Mouse (Mus musculus) stomach, postnatal 0 days (tissue): ENCODE measurements at regions not wholly inside any gene's neighbourhood (a gene's known extent, or its start where the extent isn't known, plus 50 kb on each side); places are given as distances from the start of the nearest gene placed in this dataset.

Experiments
- ATAC-seq: fragments of 200-750 bp; cut with Nextera tagmentation; 2 replicates; pipeline ENCODE4 v1.8.0; 2017; ENCODE audit not compliant: low FRiP score, low TSS enrichment
- DNase-seq: peaks from one replicate; pipeline ENCODE4 v3.0.0-alpha.2; 2016; ENCODE audit warnings: low spot score
- H3K27ac ChIP-seq: fragments of 300-500 bp; sonication (generic); replicated peaks from 2 replicates; pipeline ENCODE4 v1.5.1; 2014; ENCODE audit warnings: mild to moderate bottlenecking, control low read depth
- H3K27me3 ChIP-seq: fragments of 300-500 bp; sonication (generic); 2 replicates; pipeline ENCODE4 v1.6.1; 2014; ENCODE audit warnings: low read length; ENCODE audit not compliant: control insufficient read depth, insufficient read depth
- H3K36me3 ChIP-seq: fragments of 300-500 bp; sonication (generic); 2 replicates; pipeline ENCODE4 v1.6.1; 2014; ENCODE audit warnings: low read length, mixed read lengths; ENCODE audit not compliant: control insufficient read depth, insufficient read depth
- H3K4me1 ChIP-seq: fragments of 300-500 bp; sonication (generic); replicated peaks from 2 replicates; pipeline ENCODE4 v1.6.1; 2014; ENCODE audit warnings: antibody characterized with exemption; ENCODE audit not compliant: control insufficient read depth, insufficient read depth
- H3K4me2 ChIP-seq: fragments of 300-500 bp; sonication (generic); replicated peaks from 2 replicates; pipeline ENCODE4 v1.6.1; 2014; ENCODE audit warnings: low read depth, mild to moderate bottlenecking, control low read depth, moderate library complexity
- H3K4me3 ChIP-seq: fragments of 300-500 bp; sonication (generic); 2 replicates; pipeline ENCODE4 v1.5.1; 2014; ENCODE audit warnings: low read depth, low read length, control low read depth
- H3K9ac ChIP-seq: fragments of 300-500 bp; sonication (generic); 2 replicates; pipeline ENCODE4 v1.6.1; 2014; ENCODE audit warnings: mild to moderate bottlenecking, low read length, control low read depth, mixed read lengths
- H3K9me3 ChIP-seq: fragments of 300-500 bp; sonication (generic); 2 replicates; pipeline ENCODE4 v1.6.1; 2016; ENCODE audit warnings: low read length; ENCODE audit not compliant: control insufficient read depth
- CTCF ChIP-seq: IDR thresholded peaks from 2 replicates; pipeline ENCODE4 v1.5.1; 2016; ENCODE audit warnings: antibody characterized with exemption, low read depth, mild to moderate bottlenecking, moderate library complexity
- EP300 ChIP-seq: optimal IDR thresholded peaks from 2 replicates; pipeline ENCODE3; 2016; ENCODE audit warnings: antibody characterized with exemption
- WGBS: fragments of 180-500 bp; shearing (Covaris S2); extraction: QIAGEN DNeasy Blood & Tissue Kit; methylation state at CpG from one replicate; pipeline ENCODE4 v1.1.7; 2014; 5-methylcytosine and 5-hydroxymethylcytosine counted together

DNA sequence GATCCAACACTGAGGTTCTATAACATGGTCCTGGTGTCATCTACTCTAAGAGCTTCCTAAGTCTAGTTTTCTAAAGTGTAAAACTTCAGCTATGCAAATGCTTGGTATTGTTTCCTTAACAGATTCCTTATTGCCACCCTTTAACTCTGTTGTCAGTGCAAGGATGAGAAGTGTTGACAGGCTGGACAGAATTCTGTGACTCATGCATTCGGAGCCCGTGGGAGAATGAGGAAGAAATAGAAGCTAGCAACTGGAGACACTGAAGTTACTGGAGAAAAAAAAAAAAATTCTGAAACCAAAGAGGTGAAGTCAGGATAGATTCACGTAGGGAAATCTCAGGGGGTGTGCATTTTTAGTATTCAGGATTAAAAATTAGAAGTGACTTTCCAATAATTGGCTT lies 128.6 kb upstream of the Pum3 start:
- WGBS, result 62% methylated on average over 3 of the region's 3 CpGs
- no peaks in the 10 kb centered on the region for H3K27me3 ChIP-seq
- TF ChIP-seq EP300, result no peak
- no peak for TF ChIP-seq CTCF
- H3K9ac ChIP-seq, result no peak overlapping the region
- H3K36me3 ChIP-seq, result no peaks in the 10 kb centered on the region
- no peak overlapping the region for H3K27ac ChIP-seq
- H3K9me3 ChIP-seq, result no peaks in the 10 kb centered on the region
- no peak overlapping the region for H3K4me2 ChIP-seq
- no peaks in the 10 kb centered on the region for H3K4me1 ChIP-seq
- DNase-seq (no peak), ATAC-seq (no peak)
- H3K4me3 ChIP-seq, result no peak overlapping the region

DNA sequence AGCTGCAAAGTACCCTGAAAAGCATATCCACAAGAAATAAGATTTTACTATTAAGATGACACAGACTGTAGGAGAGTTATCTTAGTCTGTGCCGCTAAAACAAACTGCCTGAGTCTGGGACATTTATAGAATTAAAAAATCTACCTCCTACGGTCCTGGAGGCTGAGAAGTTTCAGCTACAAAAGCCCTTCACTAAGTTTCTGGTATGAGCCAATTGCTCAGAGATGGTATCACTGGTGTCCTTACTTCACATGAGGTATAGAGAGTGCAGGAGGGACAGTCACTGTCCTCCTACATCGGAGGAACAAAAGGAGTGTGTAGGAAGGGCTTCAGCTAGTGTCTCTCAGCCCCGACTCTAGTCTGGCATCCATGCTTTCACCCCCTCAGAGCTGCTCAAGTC lies 127.1 kb upstream of the Pum3 start:
- TF ChIP-seq CTCF, result no peak
- TF ChIP-seq EP300, result no peak
- Histone ChIP-seq H3K4me1 (no peaks in the 10 kb centered on the region), H3K4me3 (no peak overlapping the region), H3K9ac (no peak overlapping the region), H3K9me3 (no peaks in the 10 kb centered on the region), H3K27me3 (no peaks in the 10 kb centered on the region), H3K36me3 (no peaks in the 10 kb centered on the region), H3K27ac (no peak overlapping the region), H3K4me2 (no peak overlapping the region)
- WGBS, result 89% methylated on average over 4 of the region's 4 CpGs
- DNase-seq (no peak), ATAC-seq (no peak)

DNA sequence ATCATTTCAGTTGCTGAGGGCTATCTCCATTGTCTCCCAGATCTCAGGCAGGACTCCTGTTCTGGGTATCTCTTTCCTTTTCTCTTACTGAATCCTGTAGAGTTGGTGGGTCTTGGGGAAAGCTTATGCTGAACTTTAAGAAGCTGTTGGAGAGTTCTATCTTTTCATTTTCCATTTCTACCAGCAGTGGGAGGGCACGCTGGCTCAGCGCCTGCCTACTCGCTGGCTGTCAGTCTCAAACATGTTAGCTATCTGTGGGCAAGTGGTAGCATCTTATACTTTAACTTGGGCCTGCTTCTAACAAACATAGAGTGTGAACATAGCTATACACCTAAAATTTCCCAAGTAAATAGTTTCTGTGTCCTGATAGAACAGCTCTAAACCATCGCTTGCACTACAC lies 125.2 kb upstream of the Pum3 start:
- WGBS, result 93% methylated on average over 4 of the region's 4 CpGs
- no peak for ATAC-seq

DNA sequence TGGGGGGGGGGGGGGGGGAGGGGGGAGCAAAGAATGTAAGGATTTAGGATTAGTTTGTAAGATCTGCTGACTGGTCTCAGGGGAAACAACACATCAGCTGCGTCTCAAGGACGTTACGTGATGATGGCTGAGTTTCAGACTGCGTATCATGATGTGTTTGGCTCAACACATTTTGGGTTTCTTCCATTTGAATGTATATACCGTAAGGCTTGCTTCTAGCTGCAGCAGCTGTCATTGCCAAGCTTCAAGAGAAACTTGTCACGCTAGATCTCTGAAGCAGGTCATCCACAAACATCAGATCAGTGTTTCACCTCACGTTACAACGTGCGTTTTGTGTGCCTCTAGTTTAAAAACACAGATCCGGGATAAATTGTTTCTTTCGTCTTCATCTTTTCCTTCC lies 123.6 kb upstream of the Pum3 start:
- no peaks in the 10 kb centered on the region for H3K9me3 ChIP-seq
- no peaks in the 10 kb centered on the region for H3K4me1 ChIP-seq
- DNase-seq (no peak), ATAC-seq (no peak)
- H3K27ac ChIP-seq, result no peak overlapping the region
- H3K9ac ChIP-seq, result no peak overlapping the region
- H3K36me3 ChIP-seq, result no peaks in the 10 kb centered on the region
- no peak overlapping the region for H3K4me2 ChIP-seq
- WGBS, result 56% methylated on average over 11 of the region's 11 CpGs
- no peak for TF ChIP-seq EP300
- no peak for TF ChIP-seq CTCF
- no peaks in the 10 kb centered on the region for H3K27me3 ChIP-seq
- no peak overlapping the region for H3K4me3 ChIP-seq

More for the DNA sequence above, 125.2 kb upstream of the Pum3 start:
- Histone ChIP-seq H3K4me3 (no peak overlapping the region), H3K27ac (no peak overlapping the region), H3K4me2 (no peak overlapping the region), H3K4me1 (no peaks in the 10 kb centered on the region), H3K9ac (no peak overlapping the region), H3K27me3 (no peaks in the 10 kb centered on the region), H3K9me3 (no peaks in the 10 kb centered on the region), H3K36me3 (no peaks in the 10 kb centered on the region)
- TF ChIP-seq CTCF (no peak), EP300 (no peak)
- DNase-seq, result no peak

DNA sequence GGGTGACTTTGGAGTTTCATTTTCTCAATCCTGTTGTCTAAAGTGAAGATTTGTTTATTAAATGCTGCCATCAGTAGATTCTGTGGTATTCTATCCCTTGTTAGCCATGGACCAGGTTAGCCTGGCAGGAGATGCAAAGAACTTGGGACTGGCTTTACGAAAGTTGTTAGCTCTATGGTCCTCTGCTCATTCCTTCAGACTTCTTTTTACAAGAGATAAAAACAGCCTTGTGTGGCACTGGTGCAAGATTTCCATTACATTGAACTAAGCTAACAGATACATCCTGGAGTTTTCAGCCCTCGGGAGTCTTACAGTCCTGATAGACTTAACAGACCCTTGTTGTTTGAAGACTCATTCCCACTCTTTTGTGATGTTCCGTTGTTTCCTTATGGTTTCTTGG lies 108.1 kb upstream of the Pum3 start:
- H3K4me3 ChIP-seq, result no peak overlapping the region
- no peaks in the 10 kb centered on the region for H3K4me1 ChIP-seq
- H3K27me3 ChIP-seq, result no peaks in the 10 kb centered on the region
- ATAC-seq, result no peak
- no peaks in the 10 kb centered on the region for H3K36me3 ChIP-seq
- H3K27ac ChIP-seq, result no peak overlapping the region
- no peaks in the 10 kb centered on the region for H3K9me3 ChIP-seq
- H3K4me2 ChIP-seq, result no peak overlapping the region
- WGBS, result 89% methylated on average over 3 of the region's 3 CpGs
- no peak for DNase-seq
- no peak overlapping the region for H3K9ac ChIP-seq
- TF ChIP-seq EP300 (no peak), CTCF (no peak)

DNA sequence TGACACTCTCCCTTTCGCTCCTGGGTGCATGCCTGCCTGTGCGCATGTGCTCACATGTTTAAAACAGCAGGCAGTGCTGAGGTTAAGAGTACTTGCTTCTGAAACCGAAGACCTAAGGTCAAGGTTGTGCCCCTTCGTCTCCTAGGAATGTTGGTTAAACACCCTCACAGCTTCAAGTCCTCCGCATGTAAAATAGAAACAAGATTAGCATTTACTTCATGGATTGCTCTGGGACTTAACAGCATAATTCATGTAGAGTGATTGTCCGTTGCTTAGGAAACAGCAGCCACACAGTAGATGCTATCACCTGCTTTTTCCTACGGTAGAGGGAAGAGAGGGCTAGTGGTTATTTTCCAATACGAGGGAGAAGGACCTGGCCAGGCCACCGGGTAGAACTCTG lies 107.4 kb upstream of the Pum3 start:
- no peak overlapping the region for H3K9ac ChIP-seq

More for the DNA sequence above, 107.4 kb upstream of the Pum3 start:
- no peaks in the 10 kb centered on the region for H3K4me1 ChIP-seq
- no peak for DNase-seq
- 60% methylated on average over 9 of the region's 9 CpGs for WGBS
- no peak overlapping the region for H3K4me2 ChIP-seq
- H3K27me3 ChIP-seq, result no peaks in the 10 kb centered on the region
- H3K27ac ChIP-seq, result no peak overlapping the region
- H3K9me3 ChIP-seq, result no peaks in the 10 kb centered on the region
- H3K36me3 ChIP-seq, result no peaks in the 10 kb centered on the region
- ATAC-seq, result no peak
- TF ChIP-seq CTCF (no peak), EP300 (no peak)
- H3K4me3 ChIP-seq, result no peak overlapping the region
